Mouse (Mus musculus) bone marrow macrophage, adult 2 months (primary cell): Measurements from ENCODE around the gene Sertad2. TPM values are rescaled to one million over a fixed set of nuclear protein-coding genes. Genes with fewer than 3 reads are reported as not detected.
A peak's percentile ranks its signal among the peaks of the same experiment; 100 is the strongest.

Source experiments
- H3K27ac ChIP-seq: 2 replicates; pipeline ENCODE4 v1.5.1; 2012; ENCODE audit warnings: low read depth, low read length; ENCODE audit not compliant: insufficient read depth
- H3K4me1 ChIP-seq: 2 replicates; pipeline ENCODE4 v1.6.1; 2012; ENCODE audit warnings: low read length; ENCODE audit not compliant: control insufficient read depth, insufficient read depth
- H3K4me3 ChIP-seq: 2 replicates; pipeline ENCODE4 v1.5.1; 2012; ENCODE audit warnings: mild to moderate bottlenecking, low read length, moderate library complexity; ENCODE audit not compliant: insufficient read depth
- CTCF ChIP-seq: IDR thresholded peaks from 2 replicates; pipeline ENCODE4 v1.5.1; 2012; ENCODE audit warnings: low read depth, mild to moderate bottlenecking, low read length, moderate library complexity
- POLR2A ChIP-seq: IDR thresholded peaks from 2 replicates; pipeline ENCODE4 v1.6.1; 2012; ENCODE audit warnings: mild to moderate bottlenecking, low read depth, low read length, borderline replicate concordance
- polyA plus RNA-seq: library from polyadenylated mRNA; stranded (reverse); fragments of >200 nt; gene quantifications from 2 replicates; pipeline ENCODE4 v1.2.4, GENCODE M21; 2012; ENCODE audit not compliant: missing spikeins, insufficient read depth, insufficient read length

The Sertad2 gene
- polyA plus RNA-seq, 1 experiment, result 13.2 TPM

GRCm38 (mm10) chr11:20659094-20659493, 116.0 kb downstream of the Sertad2 start:
- TF ChIP-seq CTCF (no peak), POLR2A (no peak)
- H3K27ac ChIP-seq, result no peak overlapping the region
- H3K4me1 ChIP-seq, result peaks cover 9% of the 10 kb centered on the region
- H3K4me3 ChIP-seq, result no peak overlapping the region

GRCm38 (mm10) chr11:20660111-20661097, 117.4 kb downstream of the Sertad2 start:
- H3K4me1 ChIP-seq, result peaks cover 9% of the 10 kb centered on the region
- TF ChIP-seq CTCF (no peak), POLR2A (no peak)
- no peak overlapping the region for H3K27ac ChIP-seq
- H3K4me3 ChIP-seq, result no peak overlapping the region

GRCm38 (mm10) chr11:20661652-20662051, 118.6 kb downstream of the Sertad2 start:
- Histone ChIP-seq H3K27ac (no peak overlapping the region), H3K4me1 (peaks cover 9% of the 10 kb centered on the region), H3K4me3 (no peak overlapping the region)
- peak; percentile 76 for TF ChIP-seq CTCF
- no peak for TF ChIP-seq POLR2A

- TF ChIP-seq POLR2A, result no peak
- Histone ChIP-seq H3K27ac (no peak overlapping the region), H3K4me3 (no peak overlapping the region), H3K4me1 (peaks cover 5% of the 10 kb centered on the region)
Measured at GRCm38 (mm10) chr11:20662811-20663210, 119.8 kb downstream of the Sertad2 start.

- no peak overlapping the region for H3K27ac ChIP-seq
- peaks cover 5% of the 10 kb centered on the region for H3K4me1 ChIP-seq
- TF ChIP-seq POLR2A (no peak), CTCF (no peak)
- H3K4me3 ChIP-seq, result no peak overlapping the region
Measured at GRCm38 (mm10) chr11:20663580-20664198, 120.6 kb downstream of the Sertad2 start.

GRCm38 (mm10) chr11:20664878-20665277, 121.8 kb downstream of the Sertad2 start:
- TF ChIP-seq CTCF, result no peak
- no peak for TF ChIP-seq POLR2A
- Histone ChIP-seq H3K4me3 (no peak overlapping the region), H3K27ac (no peak overlapping the region), H3K4me1 (peaks cover 11% of the 10 kb centered on the region)

GRCm38 (mm10) chr11:20671789-20672392, 128.8 kb downstream of the Sertad2 start:
- TF ChIP-seq CTCF (no peak), POLR2A (no peak)
- Histone ChIP-seq H3K4me3 (no peak overlapping the region), H3K27ac (no peak overlapping the region), H3K4me1 (peaks cover 32% of the 10 kb centered on the region)

GRCm38 (mm10) chr11:20672513-20672912, 129.5 kb downstream of the Sertad2 start:
- Histone ChIP-seq H3K27ac (no peak overlapping the region), H3K4me3 (no peak overlapping the region), H3K4me1 (peaks cover 32% of the 10 kb centered on the region)
- TF ChIP-seq POLR2A, result no peak
- no peak for TF ChIP-seq CTCF

GRCm38 (mm10) chr11:20679396-20679795, 136.3 kb downstream of the Sertad2 start:
- H3K4me1 ChIP-seq, result no peaks in the 10 kb centered on the region; the same call in 1 of the 2 replicates
- no peak overlapping the region for H3K4me3 ChIP-seq
- no peak overlapping the region for H3K27ac ChIP-seq
- TF ChIP-seq CTCF (no peak), POLR2A (no peak)
